Mouse (Mus musculus): Measurements from ENCODE around the gene Mpp1.

Mpp1 gene

DNA sequence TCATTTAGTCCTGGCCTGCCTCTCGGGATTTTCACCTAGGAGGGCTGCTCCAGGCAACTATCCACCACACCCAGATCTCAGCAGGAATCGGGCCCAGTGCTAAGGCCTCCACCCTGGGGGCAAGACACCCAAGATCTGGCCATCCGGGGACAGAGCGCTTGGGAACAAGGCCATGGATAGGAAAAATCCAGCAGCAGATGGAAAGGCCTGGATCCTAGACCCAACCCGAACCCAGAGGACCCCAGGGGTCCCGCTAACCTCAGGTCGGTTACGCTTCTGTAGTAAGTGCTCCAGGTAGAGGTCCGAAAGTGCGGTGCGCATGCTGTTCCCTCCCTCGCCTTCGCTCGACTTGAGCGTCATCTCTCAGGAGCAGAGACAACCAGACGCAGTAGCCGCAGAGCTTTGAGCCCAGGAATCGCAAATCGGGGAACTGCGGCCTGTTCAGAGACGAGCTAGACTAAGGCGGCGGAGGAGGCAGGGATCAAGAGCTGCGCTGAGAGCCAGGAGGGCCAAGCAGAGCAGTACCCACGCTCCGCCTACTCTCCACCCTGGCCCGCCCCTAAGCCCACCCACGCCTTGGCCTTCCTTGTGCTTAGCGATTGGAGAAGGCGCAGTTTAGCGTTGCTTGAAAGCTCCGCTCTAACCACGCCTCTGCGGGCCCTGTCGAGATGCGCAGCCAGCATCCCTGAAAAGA lies at the start of gene Mpp1:
Gene Mpp1, minus strand, starts transcription at position 550 of the 694 bp plus-strand sequence.
- peak; percentile 76 for DNase-seq (ENCODE audit: low spot score)

DNA sequence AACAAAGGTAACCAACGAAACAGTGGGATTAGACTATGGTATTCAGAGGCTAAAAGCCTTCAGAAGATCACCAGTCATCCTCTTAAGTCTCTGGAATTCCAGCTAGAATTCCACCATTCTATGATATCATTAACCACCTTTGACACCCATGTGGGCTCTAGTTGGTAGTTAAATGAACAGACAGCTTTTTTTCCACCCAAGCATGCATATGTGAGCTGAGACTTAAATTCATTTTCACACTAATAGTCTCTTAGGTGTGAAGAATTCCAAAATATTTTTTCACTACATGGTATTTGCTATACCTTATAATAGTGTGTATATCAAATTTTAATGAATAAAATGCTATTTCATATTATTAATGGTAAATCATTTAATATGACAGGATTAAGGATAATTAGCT lies 32.9 kb upstream of the Mpp1 start, which contains the start of gene Smim9:
Gene Smim9, minus strand, starts transcription at position 101 of the 400 bp plus-strand sequence.
- no peak for DNase-seq (ENCODE audit: low spot score)

DNA sequence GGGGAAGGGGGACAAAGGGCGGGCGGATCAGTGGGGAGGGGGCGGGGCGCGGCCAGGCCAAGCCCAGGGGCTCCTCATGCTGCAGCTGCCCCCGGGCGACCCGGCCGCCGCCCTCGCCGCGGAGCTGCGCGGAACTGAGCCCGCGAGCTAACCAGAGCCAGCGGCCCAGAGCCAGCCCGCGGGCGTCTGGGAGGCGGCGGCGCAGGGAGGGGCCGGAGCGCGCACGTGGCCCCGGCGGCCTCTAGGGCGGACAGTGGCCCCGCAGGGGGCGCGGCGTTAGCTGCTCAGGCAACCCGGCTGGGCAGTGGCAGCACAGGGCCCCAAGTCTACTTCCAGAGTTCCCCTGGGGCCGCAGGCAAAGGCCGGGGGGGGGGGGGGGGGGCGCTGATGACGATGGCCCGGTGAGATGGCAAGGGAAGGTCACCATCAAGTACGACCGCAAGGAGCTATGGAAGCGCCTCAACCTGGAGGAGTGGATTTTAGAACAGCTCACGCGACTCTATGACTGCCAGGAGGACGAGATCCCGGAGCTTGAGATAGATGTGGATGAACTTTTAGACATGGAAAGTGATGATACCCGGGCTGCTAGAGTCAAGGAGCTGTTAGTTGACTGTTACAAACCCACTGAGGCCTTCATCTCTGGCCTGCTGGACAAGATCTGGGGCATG lies 24.9 kb upstream of the Mpp1 start:
- DNase-seq (ENCODE audit: low spot score): peak; percentile 15

DNA sequence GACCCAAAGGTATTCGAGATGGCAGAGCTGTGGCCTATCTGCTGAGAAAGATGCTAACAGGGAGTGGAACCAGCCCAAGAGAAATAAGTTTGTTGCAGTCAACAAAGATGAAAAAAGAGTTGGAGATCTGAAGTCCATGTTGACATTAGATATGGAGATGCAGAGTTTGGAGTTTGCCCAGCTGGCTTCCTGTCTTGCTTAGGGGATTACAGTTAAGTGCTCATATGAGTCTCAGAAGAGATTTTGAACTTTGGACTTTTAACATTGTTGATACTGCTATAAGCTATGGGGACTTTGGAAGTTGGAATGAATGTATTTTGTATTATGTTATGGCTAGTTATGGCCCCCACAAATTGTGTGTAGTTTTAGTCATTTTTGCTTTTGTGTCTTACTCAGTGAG lies 21.4 kb upstream of the Mpp1 start:
- no peak for DNase-seq (ENCODE audit: low spot score)

DNA sequence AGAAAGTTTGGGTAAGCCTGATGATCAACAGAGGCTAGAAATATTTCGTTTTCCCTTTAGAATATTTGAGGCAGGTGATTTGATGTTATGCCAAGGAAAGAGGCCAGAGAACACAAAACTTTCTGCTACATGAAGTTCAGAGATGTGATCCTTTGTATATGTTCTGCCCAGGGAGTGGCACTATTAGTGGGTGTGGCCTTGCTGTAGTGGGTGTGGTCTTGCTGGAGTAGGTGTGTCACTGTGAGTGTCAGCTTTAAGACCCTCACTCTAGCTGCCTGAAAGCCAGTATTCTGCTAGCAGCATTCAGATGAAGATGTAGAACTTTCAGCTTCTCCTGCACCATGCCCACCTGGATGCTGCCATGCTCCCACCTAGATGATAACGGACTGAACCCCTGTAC lies 19.5 kb upstream of the Mpp1 start:
- no peak for DNase-seq (ENCODE audit: low spot score)

DNA sequence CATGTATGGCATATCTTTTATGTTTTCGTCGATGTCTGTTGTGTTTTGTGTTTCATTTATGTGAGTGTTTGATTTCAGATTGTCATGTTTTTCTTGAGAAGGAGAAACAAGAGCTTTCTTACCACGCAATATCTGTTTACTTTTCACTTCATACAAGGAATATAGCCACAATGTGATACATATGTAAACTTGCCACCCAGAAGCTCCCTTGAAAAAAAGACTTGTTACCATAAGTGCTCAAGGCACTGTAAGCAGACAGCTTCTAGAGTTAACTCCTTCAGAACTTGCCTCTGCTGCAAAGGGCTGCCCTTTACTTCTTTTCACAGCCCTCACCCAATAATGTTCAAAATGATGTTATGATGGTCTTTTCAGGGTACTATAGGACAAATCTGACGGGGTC lies 17.6 kb upstream of the Mpp1 start:
- no peak for DNase-seq (ENCODE audit: low spot score)

DNA sequence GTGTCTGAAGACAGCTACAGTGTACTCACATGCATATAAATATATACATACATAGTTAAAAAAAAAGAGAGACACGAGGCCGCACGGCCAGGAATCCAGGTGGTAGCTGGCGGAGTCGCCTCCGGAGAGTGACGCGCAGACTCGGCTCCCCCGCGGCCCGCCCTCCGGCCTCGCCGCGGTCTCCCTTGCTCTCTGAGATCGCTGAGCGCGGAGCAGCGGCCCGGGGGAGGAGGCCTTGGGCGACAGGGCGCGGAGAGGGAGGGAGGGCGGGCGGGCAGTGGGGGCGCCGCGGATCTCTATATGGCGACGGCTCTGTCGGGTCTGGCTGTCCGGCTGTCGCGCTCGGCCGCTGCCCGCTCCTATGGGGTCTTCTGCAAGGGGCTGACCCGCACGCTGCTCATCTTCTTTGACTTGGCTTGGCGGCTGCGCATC lies 12.3 kb upstream of the Mpp1 start:
- peak; percentile 35 for DNase-seq (ENCODE audit: low spot score)

DNA sequence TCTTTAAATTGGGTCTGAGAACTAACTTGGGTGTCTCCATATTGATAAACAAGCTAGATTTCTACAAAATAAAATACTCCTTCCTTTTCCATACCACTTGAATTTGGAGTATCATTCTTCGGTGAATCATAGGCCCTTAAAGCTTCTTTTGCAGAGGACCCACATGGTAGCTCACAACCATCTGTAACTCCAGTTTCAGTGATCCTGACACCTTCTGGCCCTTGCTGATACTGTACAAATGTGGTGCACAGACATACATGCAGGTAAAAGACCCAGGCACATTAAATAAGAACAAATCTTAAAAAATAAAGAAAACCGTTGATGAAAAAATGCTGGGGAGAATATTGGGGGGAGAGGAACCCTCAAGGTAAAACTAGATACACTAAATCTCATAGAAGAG lies 7.4 kb upstream of the Mpp1 start:
- no peak for DNase-seq (ENCODE audit: low spot score)

DNA sequence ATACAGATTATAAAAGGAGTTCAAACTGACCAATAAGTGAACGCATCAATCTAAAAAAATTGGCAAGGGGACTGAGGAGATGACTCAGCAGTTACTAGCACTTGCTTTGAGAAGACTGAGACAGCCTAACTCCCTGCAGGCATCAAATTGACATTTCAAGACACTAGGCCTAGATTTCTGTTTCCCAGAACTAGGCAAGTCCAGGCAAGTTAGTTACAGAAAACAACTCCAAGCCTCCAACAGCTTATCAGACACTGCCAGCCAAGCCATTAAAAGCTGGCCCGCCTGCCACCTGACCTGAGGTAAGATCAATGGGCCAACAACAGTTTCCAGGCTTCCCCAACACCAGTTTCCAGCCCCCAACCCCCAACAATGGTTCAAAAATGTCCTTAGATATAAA lies 6.9 kb upstream of the Mpp1 start:
- DNase-seq (ENCODE audit: low spot score): no peak

DNA sequence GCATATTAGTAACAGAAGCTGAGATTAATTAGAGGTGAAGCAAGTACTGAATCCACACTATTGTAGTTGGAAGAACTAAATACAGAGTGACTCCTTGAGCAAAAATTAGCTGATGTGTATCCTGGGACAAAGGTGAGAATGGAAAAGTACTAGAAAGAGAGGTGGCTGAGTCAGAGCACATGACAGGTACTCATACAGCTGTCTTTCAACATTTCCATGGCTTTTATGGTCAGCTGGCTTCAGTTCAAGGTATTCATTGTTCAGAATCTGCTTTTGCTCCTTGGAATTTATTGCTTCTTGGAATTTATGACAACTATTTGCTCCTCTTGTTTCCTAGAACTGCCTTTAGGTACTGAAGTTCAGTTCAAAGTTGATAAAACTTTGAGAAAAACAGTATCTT lies 6.1 kb upstream of the Mpp1 start:
- DNase-seq (ENCODE audit: low spot score): no peak

DNA sequence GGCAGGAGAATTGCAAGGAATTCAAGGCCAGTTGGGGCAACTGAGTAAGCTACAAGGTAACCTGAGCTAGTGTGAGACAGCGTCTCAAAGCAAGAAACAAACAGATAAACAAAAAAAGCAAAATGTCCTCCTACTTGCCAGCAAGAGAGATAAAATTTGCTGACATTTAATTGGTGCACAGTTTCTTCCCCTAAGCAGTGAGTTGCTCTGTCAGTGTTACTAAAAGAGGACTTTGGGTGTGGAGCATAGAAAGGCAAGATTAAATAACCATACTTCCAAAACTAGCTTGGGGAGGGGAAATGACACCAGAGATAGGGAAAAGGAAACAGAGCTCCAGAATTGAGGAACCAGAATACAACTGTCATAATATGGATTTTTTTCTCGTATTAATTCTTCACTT lies 1.3 kb downstream of the Mpp1 start:
- no peak for DNase-seq (ENCODE audit: low spot score)

DNA sequence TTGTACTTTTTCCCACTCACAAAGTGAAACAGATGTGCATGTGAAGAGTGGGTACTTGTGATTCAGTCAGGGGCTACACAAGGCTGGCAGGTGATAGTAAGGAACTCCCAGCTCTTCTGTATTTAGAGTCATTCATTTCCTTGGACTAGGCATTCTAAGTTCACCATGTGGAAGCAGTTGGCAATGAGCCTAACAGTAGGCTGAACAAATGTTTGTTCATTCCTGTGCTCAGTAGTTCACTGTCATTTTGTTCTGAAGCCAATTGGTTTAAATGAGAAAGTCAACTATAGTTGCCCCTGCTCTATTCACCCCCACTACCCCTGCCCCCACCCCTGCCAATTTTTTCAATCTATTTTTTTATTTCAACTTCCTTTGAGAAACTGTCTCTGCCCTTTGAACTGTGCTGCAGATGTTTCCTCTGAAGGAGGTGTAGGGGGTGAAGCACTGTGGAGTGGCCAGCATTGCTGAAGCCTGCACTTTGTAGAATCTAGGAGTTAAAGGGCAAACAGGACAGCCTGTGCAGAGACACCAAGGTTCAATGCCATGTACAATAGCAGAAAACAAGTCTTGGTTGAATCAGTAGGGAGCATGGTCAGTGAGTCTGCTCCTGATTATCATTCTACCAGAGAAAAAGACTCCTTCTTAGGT lies 2.4 kb downstream of the Mpp1 start:
- DNase-seq (ENCODE audit: low spot score): no peak

DNA sequence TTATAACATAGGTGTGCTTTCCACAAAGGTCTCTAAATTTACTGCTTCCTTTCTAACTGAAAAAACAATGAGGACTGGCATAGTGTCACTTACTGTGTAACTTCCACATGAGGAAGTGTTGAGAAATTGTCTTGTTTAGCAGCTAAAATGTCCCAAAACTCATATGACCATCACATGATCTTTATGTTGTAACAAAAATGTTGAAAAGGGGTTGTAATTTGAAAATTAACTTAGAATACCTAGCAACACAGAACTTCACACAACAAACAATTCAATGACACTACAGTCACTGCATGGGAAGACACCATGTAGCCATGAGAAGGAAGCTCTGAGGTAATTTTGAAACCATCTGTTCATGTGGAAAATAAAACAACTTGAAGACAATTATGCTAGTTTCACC lies 3.9 kb downstream of the Mpp1 start:
- no peak for DNase-seq (ENCODE audit: low spot score)

DNA sequence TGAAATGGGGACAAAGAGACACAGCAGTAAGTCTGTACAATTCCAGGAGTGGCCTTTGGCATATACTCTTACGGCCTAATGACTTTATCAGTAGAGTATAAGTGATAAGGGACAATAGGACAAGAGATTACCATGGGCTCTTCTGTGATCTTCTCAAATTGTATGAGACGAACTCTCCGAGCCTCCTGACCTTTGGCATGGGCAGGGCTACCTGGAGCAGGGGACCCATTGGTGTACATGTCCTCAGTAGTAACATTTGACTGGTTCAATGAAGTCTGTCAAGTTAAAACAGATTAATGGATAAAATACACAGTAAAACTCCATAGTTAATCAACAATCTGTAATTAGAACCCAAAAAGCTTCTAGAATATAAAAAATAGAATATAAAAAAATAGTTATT lies 5.2 kb downstream of the Mpp1 start:
- DNase-seq (ENCODE audit: low spot score): no peak

DNA sequence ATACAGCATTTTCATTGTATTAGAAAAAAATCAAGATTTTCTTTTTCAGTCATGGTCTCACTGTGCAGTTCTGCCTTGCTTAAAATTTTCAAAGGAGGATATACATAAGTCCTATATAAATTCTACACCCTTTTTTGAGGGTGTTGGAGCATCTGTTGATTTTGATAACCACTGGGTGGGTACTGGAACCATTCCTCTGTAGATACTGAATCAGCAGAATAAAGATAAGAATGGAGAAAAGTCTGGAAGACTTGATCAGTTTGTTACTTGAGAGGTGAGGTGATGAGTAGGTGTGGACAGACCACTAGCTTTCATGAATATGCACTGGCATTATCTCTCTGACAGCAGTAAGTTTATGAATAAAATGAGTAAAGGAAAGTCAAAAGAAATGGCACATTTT lies 15.3 kb downstream of the Mpp1 start:
- no peak for DNase-seq (ENCODE audit: low spot score)

DNA sequence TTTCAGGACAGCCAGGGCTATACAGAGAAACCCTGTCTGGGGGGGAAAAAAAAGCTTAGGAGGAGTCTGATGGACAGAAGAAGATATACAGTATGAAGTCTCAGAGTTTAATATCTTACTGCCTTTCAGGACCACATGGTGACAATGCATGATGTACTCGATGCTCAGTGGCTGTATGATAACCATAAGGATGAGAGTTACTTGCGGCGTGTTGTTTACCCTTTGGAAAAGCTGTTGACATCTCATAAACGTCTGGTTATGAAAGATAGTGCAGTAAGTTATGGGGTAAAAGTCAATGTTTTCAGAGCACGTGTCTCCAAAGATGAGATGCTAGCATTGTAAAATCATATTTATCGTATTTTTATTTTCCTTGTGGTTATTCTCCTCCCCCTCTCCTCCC lies 28.5 kb downstream of the Mpp1 start:
- DNase-seq (ENCODE audit: low spot score): no peak

DNA sequence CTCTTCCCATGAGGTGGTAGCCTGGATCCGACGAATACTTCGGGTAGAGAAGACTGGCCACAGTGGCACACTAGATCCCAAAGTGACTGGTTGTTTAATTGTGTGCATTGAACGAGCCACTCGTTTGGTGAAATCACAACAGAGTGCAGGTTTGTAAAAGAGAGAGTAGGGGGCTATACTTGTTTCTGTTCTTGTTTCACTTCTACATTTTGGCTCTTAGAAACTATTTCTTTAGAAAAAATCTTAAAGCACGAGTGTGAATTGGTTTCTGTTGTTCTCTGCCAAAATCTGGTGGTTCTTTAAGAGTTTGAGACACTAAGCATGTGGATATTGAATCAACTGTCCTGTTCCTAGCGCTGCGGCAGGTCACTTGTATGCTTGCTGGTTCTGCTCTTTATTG lies 32.0 kb downstream of the Mpp1 start:
- DNase-seq (ENCODE audit: low spot score): no peak

DNA sequence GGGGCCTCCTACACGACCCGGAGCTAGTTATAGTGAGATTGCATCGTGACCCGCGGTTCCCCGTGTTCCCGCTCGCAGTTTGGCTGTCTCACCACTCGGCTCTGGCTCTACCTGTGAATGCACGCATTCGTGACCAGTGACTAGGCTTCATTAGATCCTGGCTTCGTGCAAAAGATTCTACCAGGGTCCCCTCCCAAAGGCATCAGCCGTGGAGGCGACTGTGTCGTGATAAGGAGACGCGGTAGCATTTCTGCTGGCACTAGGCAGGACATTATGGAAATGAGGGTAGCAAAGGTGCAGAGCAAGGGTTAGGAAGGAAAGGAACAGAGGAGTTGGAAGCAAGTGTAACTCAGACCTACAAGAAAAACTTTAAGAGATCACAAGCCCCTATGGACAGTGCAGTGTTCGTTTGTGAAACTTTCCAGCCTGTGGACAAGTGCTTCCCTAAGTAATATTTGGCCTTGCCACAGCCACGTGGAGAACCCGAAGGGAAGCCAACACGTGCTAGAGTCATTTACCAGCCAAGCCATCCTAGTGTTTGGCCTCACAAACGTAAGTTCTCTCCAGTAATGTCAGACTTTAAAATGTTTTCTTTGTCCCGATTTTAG lies 34.5 kb downstream of the Mpp1 start:
- no peak for DNase-seq (ENCODE audit: low spot score)

DNA sequence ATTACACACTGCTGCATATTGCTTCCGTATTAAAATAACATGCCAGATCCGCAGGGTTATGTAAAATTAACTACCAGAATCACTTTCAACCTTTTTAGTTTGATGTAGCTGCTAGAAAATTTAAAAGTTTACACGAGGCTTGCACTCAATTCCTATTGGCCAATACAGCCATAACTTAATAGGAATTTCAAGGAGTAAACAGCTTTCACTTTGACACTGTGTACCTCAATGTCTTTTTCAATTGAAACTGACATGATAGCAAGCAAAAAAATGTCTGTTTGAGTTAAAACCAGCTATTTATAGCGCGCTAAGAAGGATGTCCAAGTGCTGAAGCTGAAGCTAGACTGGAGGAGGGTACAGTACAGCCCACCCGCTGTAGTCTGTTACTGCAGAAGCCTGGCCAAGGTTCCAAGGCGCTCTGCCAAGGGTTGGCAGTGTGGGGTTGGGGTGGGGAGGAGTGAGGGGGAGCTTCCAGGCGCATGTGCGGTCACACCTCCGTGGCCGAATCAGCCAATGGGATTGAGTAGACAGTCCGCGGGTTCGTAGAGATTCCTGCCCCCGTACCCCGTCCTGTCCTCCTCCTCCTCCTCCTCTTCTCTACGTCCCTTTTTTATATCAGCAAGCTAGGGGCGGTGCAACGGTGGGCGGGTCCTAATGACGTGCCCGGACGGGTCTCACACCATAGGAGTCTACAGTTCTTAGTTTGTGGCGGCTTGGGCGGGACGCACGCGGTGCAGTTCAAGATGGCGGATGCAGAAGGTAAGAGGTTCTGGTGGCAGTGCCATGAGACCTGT lies 35.2 kb downstream of the Mpp1 start, which contains the start of gene Dkc1:
Gene Dkc1, plus strand, starts transcription at position 486 of the 794 bp plus-strand sequence.
- DNase-seq (ENCODE audit: low spot score): peak; percentile 96

DNA sequence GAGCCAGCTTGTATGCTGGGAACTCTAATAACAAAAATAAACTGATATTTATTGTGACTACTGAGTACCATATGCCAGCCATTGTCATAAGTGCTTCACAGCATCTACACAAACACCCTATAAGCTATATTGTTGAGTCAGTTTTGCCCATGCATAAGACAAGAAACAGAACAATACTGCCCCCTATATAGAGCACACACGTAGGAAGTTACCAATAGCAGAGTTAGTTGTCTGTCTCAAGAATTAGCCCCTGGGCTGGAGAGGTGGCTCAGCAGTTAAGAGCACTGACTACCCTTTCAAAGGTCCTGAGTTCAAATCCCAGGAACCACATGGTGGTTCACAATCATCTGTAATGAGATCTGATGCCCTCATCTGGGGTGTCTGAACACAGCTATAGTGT lies 45.2 kb downstream of the Mpp1 start:
- DNase-seq (ENCODE audit: low spot score): peak; percentile 8

DNA sequence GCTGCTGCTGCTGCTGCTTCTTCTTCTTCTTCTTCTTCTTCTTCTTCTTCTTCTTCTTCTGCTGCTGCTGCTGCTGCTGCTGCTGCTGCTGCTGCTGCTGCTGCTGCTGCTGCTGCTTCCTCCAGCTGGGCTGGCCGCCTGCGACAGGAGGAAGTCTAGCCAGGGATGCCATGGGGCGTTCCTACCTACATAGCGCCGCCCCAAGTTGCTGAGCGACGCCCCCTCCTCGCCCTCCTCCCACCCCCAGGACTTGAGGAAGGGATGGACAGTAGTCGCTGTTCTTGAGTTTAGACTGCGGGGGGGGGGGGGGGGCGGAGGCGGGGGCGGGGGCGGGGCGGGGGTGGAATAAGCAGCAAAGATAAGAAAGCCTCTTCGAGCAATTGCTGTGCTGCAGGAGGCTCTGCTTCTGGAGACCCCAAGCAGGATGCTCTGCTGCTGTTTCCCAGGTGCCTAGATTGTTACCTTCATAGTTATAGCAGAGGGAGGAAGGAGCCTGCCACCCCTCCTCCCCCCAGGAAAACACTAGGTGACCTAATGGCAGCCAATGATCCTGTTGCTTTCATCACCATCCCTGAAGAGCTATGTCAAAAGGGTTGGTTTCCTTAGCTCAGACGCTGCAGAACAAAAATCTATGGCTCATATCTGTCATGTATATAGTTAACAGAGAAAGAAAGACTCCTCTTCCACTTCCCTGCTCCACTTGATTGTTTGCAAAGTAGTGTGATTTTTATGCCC lies 45.9 kb downstream of the Mpp1 start, which contains the start of gene Gab3:
Gene Gab3, minus strand, starts transcription at position 685 of the 735 bp plus-strand sequence.
- DNase-seq (ENCODE audit: low spot score): peak; percentile 69
